Mouse (Mus musculus) 3T3-L1 (cell line): ENCODE measurements at regions not wholly inside any gene's neighbourhood (a gene's known extent, or its start where the extent isn't known, plus 50 kb on each side); places are given as distances from the start of the nearest gene placed in this dataset.
A peak's percentile ranks its signal among the peaks of the same experiment; 100 is the strongest.

Source experiments
- DNase-seq: peaks from one replicate; pipeline ENCODE4 v3.0.0-alpha.2; 2015; ENCODE audit warnings: low read depth, low spot score

DNA sequence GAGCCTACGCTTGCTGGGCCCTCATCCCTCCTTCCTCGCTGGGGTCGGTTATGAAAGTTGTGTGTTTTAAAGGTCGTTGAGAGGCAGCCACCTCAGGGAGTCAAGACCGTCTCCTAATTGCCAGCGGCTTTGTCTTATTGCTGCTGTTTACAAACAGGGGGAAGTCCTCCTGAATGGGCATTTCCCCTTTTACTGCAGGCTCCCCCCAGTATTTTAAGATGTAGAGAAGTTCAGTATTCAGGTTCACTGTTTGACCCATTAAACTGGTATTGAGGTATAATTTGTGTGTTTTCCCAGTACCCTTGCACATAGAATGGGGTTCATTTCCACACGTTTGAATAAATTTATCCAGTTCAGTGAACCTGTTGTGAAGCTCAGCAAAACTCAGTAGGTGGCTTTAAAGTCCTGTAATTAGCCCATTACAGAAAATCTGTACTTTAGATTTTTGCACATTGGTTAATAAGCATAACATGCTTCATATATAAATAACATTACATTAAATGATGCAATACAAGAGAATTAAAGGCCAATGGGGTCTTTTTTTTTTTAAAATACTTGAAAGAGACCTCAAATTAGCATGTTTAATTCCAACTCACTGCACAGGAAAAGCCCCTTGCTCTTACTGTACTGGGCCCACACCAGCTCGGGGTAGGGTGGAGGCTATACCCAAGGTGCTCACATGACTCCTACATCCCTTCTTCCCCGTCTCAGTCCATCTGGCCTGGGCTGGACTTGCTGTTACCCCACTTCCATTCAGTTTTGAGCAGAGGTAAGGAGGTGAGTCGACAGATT, 63.7 kb downstream of the Nkx2-1 start:
- no peak for DNase-seq

DNA sequence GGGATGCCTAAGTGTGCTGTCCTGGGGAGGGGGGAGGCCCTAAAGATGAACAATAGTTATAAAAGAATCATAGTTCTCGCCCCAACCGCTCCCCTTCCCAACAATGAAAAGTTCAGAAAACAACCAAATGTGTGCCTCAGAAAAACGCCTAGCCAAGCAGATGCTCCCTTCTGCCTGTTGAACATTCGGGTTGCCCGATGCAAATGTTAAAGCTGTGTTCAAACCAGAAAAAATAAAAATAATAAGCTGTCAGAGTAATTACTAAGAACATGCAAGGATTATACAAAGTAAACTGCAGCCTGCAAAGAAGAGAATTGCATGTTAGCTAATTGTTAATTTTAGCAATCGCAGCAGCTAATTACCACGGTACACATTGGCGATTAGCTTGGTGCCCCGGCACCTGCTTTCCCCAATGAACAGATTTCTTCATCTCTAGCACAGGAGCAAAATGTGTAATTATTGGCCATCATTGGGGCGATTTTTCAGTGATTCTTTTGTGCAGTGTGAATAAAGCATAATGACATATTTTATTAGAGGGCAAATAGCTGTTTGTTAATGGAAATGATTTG, 65.7 kb downstream of the Nkx2-1 start:
- DNase-seq = no peak

DNA sequence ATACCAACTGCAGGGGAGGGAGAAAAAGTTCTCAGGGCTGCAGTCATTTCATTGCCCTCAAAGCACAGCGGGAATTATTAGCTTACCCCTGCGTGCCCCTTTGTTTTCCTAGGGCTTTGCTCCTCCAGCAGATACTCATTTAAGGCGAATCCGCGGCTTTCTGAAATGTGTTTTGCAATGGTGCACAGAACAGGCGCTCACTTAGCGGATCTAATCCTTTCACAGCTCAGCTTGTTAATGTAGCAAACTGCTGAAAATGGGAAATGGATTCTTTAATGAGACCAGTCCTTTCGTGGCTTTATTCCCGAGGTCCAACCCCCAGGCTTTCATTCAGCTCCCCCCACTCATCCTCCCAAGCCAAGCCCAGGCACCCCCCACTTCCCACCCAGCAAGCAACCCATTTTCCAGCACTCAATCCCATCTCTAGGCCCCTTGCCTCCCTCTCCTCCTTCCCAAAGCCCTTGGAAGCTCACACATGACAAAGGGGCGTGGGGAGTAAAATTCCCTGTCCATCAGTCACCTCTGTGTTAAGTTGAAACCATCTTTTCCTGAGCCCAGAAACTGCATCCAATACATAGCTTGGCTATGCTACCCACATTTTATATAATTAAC, 77.1 kb downstream of the Nkx2-1 start:
- DNase-seq = no peak

DNA sequence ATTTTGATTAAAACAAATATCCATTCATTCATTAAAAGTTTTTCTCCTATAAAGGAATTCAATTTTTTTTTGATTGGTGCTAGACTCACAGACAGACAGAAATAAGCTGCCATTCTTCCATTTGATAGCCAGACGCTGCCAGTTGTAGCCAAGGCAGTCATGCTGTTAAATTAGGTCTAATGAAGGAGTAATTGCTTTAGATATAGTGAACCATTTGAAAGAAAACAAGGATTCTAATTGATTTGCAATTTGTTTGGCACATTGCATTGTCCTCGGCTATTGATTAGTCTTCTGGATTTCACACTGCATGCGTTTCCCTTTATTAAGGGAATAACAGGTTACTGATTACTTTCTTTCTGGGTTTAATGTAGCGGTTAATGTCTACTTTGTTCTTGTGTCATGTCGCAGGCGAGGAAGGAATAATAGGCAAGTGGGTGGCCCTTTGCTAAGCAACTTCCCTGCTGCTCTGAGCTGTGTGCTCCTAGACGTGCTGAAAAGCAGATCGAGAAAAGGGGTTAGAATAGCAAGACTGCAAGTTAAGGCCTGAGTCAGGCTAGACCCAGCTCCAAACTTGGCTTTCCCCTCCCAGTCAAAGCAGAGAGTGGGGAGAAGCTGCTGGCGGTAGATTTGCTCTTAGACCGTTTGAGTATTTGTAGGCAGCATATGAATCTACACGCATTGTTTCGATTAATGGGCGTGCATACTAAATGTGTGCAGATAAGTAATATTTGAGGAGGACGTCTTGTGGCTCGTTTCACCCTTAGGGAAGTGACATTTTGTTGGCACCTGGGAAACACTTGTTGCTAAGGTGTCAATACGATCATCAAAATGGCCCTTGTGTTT, 77.8 kb downstream of the Nkx2-1 start:
- no peak for DNase-seq

DNA sequence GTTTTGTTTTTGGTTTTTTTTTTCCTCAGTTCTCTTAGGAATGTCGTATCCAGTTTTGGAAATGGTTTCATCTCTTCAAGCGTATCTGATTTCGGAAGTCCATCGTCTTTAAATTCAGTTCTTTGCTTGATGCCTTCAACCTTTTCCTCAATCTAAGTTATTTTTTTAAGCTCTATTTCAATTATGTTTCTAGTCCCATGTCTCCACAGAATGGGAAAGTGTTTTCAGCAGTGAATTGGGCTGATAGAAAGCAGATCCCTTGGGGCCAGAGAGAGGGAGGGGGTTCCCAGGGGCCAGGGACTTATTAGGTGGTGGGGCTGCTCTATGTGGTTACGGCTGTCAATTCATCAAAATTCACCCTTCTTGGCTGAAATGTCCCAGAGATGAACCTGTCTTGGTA, 78.8 kb downstream of the Nkx2-1 start:
- no peak for DNase-seq

DNA sequence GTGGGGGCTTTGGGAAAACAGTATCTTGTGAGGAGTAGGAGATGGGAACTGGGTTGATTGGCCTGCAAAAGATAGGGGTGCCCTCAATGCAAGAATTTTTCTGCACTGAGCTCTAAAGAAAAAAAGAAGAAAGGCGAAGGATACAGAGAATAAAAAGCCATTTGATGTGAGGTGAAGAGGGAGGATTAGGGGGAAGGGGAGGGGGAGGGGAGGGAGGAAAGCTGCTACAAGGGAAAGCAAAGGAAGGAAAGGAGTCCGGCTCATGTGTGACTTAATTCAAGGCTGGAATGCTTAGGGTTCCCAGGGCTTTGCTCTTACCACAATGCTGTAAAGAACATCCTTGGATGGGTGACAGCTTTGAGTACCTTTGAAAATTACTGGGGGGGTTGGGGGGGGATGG, 79.4 kb downstream of the Nkx2-1 start:
- no peak for DNase-seq

DNA sequence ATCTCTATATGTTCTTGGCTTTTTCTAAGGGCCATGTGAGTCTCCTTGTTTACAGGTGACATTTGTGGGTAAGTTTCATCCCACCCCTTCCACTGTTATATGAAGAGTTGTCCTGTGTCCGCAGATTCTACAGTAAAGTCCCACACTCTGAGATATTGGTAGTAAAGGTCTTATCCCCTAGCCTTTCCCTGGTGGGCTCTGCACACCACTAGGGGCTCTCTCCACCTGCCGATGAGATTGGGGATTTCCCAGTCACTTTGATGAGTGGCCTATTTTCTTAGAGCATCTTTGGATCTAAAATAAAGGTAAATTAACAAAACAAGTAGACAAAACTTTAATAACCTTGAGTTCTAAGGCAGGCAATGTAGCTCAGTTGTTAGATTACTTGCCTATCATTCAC, 86.4 kb downstream of the Nkx2-1 start:
- no peak for DNase-seq

DNA sequence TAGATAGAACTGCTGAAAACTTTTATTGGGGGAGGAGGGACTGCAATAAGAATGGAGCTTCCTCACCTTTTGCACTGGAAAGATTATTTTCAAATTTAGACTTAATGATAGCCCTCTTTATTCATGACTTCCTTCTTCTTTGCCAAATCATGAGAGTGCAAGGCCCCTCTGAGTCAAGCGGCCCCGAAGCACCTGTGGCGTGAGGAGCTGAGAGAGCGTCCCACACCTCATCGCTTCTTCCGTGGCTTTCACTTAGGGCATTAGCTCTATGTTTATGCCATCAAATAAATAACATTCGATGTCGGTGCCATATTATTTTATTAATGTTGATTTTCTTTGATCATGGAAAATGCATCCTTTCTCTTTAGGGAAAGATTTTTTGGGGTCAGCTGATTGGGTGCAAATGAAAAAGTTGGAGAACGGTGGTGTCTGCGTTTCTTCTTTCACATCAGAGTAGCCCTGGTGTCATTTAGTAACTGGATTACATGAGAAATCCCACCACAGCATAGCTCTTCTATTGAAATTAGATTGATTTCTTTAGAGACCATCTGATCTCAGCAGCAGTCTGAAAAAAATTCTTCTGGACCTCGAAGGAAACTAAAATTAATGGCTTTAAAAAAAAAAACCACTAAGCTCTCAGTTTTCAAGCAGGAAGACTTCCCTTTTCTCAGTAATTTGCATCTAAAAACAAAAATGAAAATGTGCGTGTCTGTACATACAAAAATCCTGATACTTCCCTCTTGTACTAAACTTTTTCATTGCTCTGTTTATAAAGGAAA, 87.7 kb downstream of the Nkx2-1 start:
- no peak for DNase-seq

DNA sequence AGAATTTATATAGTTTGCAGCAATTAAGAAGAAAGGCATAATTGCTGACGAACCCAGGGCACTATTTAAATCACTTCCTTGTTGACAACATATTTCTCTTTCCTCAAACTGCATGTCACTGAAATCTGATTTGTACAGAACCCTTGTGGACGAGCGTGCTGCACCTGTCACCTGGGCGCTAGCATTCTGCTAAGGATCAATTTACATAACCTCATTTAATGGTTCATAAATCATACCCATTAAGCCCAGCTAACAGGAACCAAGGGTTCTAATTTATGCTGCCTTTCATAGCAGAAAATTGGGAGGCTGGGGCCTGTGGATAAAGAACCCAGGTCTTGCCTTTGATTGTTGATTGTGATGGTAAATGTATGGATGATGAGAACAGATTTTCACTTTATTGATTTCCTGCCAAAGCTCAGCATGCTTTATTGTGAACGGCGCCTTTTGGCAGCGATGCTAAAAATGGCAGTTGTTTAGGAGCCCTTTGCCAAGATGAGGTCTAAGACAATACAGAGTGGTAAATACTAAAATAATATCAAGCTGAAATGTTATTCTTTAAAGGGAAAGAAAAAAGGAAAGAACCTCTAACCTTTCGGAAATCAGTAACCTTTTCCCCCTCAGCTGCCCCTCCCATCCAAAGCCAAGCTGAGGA, 95.4 kb downstream of the Nkx2-1 start:
- no peak for DNase-seq

DNA sequence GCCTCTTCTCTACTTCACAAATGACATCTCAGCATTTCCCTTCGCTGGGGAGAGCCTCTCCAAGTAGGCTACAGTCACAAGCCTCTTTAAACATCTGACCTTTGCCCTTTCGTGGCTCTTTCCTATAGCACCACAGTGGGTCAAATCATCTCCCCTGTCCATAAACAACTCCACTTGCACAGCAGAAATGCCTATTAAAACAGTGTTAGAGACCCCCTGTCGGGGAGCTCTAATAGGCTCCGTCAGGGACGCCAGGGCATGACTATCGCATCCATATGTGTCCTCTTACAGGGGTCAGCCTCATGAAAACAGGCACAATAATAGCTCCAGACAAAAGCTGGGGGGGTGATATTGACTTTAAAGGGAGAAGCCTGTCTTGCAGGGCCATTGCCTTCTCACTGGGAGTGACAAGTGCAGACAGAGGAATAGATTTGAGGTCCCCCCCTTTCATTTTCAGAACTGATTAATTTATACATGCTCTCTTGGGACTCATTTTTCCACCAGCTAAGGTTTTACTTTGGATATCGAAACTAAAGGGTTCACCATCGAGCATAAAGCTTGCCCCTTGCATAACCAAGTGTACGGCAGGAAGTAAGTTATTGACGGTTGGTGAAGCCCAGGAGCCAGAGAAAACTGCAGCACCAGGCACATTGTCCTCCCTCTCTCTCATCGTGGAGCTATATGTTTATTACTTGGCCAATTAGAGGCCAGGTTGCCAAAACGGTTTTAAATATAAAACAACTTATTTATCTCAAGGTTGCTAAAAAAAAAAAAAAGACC, 94.6 kb upstream of the Mbip start:
- DNase-seq = no peak

DNA sequence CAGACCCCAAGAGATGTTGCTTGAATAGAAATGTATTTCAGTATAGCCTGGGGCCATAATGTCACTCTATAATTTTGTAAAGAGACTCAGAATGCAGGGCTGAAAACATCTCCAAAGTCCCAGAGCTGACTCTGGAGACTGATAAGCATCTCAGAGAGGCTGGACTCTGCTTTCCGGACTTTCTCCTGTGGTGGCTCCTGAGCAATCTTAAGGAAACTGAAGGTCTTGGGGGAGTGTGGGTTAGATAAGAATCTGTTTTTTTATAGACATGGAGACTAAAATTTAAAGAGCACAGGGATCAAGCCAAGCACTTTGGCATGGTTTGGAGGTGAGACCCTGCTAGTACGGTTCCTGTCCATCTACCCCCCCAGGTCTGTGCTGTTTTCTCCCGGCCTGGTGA, 92.7 kb upstream of the Mbip start:
- no peak for DNase-seq

DNA sequence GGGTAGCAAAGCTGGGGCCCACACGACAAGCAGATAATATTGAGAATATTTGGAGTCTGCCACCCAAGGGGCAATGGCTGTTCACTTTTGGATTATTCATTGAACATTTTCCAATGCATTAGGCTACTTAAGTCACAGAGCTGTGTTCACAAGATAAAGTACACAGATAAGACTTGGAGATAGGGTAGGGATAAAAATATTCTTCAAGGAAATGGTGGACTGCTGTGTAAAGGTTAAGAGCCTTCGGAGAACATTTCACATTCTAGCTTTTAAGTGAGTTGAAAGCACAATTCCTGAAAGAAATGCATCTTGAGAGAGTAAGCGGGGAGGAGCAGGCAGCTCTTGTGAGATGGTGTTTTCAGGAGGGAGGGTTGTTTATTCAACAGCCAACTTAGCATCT, 92.3 kb upstream of the Mbip start:
- DNase-seq = no peak

DNA sequence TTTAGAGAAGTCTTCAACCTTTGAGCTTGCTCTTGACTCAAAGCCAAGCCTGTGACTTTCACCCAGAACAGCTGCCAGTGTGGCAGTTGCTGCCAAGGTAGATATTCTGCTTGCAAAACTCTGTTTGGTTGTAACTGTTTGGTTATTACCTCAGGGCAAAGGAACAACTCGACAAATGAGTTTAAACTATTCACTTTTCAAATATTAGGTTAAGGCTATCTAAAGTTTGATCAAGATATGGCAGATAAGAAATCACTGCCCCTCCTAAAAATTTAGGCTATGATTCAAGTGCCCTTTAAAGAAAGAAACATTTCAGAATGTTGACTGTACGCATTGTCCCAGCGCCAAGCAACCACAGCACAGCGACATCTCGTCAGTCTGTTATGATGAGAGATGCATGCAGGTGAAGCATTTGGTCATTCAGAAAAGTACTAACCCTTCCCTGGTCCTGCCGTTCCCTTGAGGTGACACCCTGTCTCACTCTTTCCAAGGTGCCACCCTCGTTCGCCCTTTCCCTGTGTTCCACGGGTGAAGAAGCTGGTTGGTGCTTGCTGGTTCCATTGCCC, 81.1 kb upstream of the Mbip start:
- no peak for DNase-seq

DNA sequence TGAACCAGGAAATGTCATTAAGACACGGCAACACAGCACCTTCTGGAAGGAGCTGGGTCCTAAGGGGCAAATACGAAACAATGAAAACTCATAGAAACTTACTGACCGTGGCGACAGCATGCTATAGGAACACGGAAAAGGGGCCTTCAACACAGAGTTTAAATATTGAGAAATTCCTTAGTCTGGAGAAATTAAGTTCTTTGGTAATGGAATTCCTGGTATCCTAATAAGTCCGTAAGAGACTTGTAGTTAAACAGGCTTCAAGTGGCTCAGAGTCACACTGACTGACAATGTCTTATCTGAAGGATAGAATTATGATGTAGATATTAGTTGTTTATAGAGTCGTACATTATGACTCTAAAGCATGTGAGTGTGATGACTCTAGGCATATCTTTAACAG, 70.4 kb upstream of the Mbip start:
- DNase-seq = no peak

DNA sequence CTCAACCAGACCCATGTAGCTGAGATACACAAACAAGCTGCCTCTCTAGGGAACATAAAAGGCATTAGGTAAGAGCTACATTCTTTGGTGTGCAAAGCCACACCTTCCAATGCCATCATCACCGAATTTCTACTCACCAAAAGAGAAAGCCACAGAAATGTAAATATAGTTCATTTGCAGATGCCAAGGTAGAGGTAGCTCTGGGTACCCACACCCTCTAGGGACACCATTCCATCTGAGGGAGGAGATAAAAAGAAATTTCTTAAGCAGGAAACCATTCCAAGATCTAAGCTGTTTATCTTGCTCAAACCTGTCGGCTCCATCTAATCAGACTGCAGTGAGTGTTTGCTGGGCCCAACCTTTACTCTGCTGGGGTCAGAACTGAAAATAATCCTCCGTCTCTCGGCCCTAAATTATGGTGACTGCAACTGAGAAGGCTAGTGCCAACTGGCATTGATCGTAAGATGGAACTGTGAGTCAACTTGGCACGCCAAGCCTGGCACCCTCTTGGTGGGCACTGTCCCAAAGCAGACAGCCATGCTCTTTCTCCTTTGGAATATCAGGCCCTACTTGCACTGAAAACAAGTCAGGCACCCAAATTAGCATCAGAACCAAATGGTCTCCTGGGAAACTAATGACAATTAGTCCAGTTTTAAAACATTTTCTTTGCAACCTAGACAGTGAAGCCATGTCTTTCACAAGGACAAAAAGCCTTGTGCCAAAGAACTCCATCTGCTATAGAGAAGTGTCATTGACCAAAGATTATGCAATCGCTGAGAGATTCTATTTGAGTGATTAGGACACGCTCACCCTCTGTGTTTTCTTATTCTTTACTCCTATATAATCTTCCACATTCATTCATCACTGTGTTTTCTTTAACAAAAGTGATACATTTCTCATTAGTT, 69.4 kb upstream of the Mbip start:
- DNase-seq = peak; percentile 8

DNA sequence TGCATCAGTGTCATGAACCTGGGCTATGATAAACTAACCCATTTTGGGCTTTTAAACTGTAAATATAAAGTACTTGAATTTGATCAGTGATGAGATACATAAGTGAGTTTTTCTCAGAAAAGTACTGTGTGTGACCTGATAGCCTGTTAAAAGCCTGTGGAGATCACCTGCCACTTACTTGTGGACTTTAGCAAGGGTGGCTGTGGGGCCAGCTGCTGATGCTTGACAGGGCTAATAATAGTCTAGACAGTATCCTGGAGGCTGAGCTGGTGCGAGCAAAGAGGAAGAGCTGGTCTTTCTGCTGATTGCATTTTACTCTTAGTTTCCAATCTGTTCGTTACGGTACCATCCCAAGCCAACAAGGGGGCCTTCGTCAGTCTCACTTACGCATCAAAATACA, 60.0 kb upstream of the Mbip start:
- no peak for DNase-seq

DNA sequence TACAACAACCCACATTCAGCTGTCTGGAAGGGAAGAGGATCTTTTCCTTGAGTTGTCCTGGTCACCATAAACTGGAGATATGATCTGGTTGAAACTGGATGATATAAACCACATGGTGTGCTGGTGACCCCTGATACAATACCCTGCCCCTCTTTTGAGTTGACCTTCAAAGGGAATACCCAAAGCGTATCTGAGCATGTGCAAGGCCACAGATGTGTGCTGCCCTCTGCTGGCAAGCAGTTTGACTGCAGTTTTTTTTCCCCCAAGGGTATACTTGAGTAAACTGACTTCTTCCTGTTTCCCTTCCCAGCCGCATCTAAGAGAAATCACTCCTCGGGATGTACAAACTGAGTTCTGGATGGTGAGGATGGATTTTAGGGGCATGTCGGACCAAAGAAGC, 59.1 kb upstream of the Mbip start:
- peak; percentile 84 for DNase-seq

DNA sequence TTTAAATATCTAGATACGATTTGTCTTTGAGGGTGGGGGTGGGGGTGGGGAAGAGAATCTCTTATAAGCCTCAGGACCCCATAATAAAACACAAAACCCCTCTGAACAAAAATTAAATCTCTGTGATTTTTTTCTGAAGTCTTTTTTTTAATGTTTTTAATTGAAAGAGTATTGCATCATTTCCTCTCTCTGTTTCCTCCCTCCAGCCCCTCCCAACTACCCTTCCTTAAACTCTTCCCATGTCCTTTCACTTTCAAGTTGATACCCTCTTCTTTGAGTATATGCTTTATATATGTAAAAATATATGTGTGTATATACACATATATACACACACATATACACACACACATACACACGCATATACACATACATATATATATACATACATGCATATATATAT, 58.6 kb upstream of the Mbip start:
- DNase-seq = peak; percentile 8

DNA sequence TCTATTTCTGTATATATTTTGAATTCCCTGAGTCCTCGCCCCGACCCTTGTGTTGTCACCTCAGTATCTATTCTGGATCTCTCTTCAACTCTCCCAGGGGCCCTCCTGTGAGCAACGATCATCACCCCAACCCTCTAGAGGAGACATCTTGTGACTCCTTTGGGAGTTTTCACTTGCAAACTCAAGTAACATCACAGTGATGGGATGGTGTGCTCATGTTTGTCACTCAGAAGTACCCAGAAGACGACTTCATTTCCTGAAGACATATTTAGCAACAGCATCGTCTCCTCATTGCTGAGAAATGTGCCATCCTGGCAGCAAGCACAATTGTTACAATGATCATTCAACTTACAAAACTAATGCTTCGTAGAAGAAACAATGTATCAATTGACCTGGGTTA, 57.9 kb upstream of the Mbip start:
- DNase-seq = no peak
